Mouse (Mus musculus): ENCODE measurements around the gene Gja1.
"Not testable (repeated sequence)": the region's sequence is repeated elsewhere in the genome, so short reads cannot be mapped to it uniquely, and the experiment has no call there.

Gja1 gene

DNA sequence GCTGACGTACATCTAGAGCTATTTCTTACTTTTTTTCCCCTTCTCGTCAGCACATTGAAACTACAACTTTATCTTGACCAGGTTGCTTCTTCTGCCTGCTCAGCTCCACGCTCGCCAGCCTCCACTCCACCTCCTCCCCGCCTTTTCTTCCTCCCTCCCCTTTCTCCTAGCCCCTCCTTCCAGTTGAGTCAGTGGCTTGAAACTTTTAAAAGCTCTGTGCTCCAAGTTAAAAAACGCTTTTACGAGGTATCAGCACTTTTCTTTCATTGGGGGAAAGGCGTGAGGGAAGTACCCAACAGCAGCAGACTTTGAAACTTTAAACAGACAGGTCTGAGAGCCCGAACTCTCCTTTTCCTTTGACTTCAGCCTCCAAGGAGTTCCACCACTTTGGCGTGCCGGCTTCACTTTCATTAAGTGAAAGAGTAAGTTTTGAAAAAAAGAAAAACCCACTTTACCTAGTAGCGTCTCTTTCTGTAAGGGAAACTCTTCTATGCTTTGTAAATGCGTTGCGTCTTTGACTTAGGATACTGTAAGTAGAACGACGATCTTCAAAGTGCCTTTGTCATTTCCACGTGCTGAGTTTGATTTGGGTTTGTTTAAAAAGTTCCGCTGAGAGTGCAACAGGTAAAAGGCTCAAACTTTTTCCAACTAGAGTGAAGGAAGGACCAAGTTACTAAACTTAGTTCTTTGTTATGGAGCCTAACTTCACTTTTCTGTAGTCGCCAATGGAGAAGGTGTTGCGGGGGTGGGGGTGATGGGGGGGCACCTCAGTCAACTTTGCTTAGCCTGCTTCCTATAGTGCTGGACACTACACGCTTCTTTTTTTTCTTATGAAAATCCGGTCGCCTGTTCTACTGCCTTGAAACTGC lies at the start of gene Gja1:
Gene Gja1 (plus strand): TSS at position 234 of the 869 bp plus-strand sequence.
- in situ Hi-C loops (cut with MboI, MseI) = loop anchor here in 1 of 2 experiments (10.0 kb wide), 1 partner anchor 1077 kb away; no protein-coding TSS in a partner anchor

DNA sequence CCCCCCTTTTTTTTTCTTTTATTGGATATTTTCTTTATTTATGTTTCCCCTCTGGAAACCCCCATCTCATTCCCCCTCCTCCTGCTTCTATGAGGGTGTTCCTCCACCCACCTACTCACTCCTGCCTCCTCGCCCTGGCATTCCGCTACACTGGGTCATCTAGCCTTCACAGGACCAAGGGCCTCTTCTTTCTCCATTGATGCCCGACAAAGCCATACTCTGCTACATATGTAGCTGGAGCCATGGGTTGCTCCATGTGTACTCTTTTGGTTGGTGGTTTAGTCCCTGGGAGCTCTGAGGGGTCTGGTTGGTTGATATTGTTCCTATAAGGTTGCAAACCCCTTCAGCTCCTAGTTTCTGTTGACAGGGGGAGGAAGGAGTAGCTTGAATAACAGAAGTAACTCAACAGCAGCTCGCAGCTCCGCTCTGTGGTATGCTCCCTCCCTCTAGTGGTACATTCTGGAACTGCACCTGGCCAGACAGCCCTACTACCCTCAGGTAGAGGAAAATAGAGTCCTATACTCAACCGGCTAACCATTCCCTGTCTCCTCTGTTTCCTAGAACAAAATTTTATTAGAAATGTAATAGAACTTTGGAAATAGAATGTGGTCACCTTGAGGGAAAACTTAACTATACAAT lies 38.2 kb upstream of the Gja1 start:
- in situ Hi-C loops (cut with MboI, MseI) = loop anchor here in 1 of 2 experiments (25.0 kb wide), 1 partner anchor 227 kb away; the partner anchor contains the start of gene Msl3l2

DNA sequence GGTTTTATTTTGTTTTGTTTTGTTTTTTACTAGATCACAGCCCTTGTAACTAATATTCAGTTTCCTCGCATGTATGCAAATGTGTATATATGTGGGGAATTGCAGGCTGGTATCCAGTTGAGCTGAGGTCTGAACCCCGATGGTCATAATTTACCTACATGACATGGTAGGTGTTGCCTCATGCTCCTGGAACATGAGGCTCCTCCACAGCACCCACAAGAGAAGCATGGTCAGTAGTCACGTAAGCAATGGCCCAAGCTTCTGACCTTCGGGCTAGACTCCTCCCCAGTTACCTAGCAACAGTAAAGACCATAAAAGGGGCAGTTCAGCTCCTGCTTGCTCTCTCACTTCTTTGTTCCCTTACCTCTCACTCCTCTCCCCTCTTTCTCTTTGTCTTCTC lies 16.7 kb upstream of the Gja1 start:
- in situ Hi-C loops (cut with MboI, MseI) = no loop called here

- in situ Hi-C loops (cut with MboI, MseI) = loop anchor here (5.0 kb wide), 2 partner anchors 633 to 1078 kb away; no protein-coding TSS in a partner anchor
Measured at GRCm38 (mm10) chr10:56369073-56369472, 8.1 kb upstream of the Gja1 start.

GRCm38 (mm10) chr10:56373021-56373720 lies 4.0 kb upstream of the Gja1 start:
- in situ Hi-C loops (cut with MboI, MseI) = loop anchor here (5.0 to 10.0 kb wide), 2 partner anchors 114 to 1082 kb away; no protein-coding TSS in a partner anchor

- in situ Hi-C loops (cut with MboI, MseI) = loop anchor here (5.0 to 10.0 kb wide), 2 partner anchors 113 to 1081 kb away; no protein-coding TSS in a partner anchor
Measured at GRCm38 (mm10) chr10:56374169-56374568, 3.0 kb upstream of the Gja1 start.

GRCm38 (mm10) chr10:56375906-56376468 lies 1.1 kb upstream of the Gja1 start:
- in situ Hi-C loops (cut with MboI, MseI) = loop anchor here in 1 of 2 experiments (10.0 kb wide), 1 partner anchor 1079 kb away; no protein-coding TSS in a partner anchor

DNA sequence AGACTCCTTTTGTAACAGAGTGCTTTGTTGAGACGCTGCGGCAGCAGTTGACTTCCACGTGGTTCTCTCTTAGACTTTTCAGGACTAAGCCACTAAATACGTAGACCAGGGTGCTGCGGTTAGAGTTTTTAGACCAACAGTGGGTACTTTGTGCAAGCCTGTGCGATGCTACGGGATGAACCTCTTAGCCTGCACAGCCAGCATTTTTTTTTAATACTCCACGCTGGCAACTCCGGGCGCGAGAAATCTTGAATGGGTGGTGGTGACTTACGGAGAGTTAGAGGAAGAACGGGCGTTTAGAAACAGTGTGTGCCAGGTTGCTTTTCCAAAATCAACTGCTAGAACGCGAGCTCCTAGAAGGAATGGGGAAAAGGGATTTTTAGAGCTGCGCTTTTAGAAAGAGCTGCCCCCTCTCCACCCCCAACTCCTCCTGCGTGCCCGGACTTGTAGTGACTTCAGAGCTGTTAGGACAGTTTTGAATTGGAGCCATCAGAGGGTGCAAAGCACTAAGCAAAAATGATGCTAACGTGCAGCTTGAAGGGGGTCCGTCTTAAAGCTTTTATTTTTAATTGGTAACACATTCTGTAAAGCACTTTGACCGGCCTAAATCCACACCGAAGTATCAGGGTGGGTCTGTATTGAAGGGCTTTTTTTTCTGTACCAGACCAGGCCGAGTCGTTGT lies 977 bp downstream of the Gja1 start:
- in situ Hi-C loops (cut with MboI, MseI) = loop anchor here in 1 of 2 experiments (10.0 kb wide), 1 partner anchor 1077 kb away; no protein-coding TSS in a partner anchor

- in situ Hi-C loops (cut with MboI, MseI) = loop anchor here in 1 of 2 experiments (10.0 kb wide), 1 partner anchor 1076 kb away; no protein-coding TSS in a partner anchor
Measured at GRCm38 (mm10) chr10:56378648-56379254, 1.6 kb downstream of the Gja1 start.

- in situ Hi-C loops (cut with MboI, MseI) = loop anchor here in 1 of 2 experiments (10.0 kb wide), 1 partner anchor 1075 kb away; no protein-coding TSS in a partner anchor
Measured at GRCm38 (mm10) chr10:56379720-56380119, 2.6 kb downstream of the Gja1 start.

DNA sequence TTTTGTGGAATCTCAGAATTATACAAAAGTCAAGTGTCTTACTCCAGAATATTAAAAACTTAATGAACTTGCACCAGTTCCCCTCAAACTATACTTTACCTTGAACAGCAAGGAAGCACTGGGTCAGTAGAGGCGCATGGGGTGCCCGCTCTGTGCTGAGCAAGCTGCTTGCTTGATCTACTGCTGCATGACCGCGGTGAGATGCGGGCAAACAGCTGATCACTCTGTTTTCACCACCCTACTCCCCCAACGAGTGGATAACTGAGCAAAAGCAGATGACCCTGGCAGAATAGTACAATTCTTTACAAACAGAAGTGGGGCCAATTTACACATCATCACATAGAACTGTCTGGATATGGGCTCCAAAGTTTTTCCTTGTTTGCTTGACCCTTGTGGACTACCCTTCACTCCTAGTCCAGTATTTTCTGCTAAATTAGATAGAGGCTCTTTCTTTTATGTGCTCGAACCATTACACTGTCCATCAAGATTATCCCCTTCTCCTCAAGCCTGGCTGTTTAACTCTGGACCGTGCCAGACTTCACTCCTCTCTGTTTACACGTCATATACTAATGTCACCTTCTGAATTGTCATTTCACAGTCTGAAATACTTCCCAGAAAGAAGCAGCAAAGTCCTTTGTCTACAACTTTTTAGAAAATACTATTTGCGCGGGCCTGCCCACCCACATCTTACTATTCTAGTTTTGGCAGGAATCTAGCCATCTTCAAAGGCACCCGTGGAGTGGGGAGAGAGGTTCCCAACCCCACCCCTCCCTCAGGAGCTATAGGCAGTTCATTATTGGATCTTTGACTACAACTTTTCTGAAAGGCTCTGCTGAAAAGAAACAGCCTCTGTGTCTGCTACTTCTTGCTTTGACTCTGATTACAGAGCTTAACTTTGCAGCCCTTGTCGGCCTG lies 8.3 kb downstream of the Gja1 start:
- in situ Hi-C loops (cut with MboI, MseI) = no loop called here

- in situ Hi-C loops (cut with MboI, MseI) = no loop called here
Measured at GRCm38 (mm10) chr10:56393095-56393784, 16.1 kb downstream of the Gja1 start.

DNA sequence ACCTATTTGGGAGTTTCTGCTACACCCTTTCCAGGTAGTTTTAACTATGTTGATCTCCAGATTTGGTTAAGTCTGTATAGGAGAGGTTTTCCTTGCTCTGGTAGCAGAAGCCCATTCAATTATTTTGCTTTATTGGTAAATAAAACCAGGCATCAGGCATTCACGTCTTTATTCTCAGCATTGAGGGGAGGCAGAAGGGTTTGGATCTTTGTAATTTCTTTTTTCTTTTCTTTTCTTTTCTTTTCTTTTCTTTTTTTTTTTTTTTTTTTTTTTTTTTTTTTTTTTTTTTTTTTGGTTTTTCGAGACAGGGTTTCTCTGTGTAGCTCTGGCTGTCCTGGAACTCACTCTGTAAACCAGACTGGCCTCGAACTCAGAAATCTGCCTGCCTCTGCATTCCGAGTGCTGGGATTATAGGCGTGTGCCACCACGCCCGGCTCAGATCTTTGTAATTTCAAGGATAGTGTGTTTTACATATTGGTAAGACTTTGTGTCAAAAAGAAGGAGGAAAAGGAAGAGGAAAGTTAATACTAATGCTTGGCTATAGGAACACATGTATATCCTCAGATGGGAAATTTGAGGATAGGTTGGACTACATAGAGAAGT lies 16.8 kb downstream of the Gja1 start:
- in situ Hi-C loops (cut with MboI, MseI) = not testable (repeated sequence)

GRCm38 (mm10) chr10:56397875-56398274 lies 20.7 kb downstream of the Gja1 start:
- in situ Hi-C loops (cut with MboI, MseI) = no loop called here

GRCm38 (mm10) chr10:56398310-56398709 lies 21.2 kb downstream of the Gja1 start:
- in situ Hi-C loops (cut with MboI, MseI) = no loop called here

DNA sequence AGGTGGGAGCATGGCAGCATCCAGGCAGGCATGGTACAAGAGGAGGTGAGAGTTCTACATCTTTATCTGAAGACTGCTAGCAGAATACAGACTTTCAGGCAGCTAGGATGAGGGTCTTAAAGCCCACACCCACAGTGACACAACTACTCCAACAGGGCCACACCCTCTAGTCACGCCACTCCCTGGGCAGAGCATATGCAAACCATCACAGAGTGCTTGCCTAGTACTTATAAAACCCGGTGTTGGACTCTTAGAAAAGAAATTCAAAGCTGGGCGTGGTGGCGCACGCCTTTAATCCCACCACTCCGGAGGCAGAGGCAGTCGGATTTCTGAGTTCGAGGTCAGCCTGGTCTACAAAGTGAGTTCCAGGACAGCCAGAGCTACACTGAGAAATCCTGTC lies 24.3 kb downstream of the Gja1 start:
- in situ Hi-C loops (cut with MboI, MseI) = not testable (repeated sequence)

DNA sequence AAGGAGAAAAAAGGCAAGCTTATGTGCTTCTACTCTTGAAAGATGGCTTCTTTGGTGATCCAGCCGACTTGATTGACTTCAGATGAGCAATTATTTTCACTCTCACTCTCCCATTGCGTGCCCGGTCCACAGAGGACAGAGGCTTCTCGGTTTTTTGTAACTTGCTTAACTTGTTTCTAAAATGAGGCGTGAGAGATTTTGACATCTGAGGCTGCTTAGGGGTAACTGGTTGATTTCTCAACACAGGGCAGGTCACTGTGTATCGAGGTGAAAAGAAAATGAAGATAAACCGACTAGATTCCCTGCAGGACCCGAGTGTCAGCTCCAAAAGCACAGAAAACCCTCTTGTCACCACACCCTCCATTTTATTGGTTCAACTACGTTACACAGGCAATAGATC lies 28.8 kb downstream of the Gja1 start:
- in situ Hi-C loops (cut with MboI, MseI) = no loop called here
